Mouse (Mus musculus): Measurements from ENCODE around the gene Pdss2.

- no peak for TF ChIP-seq CTCF (conservative IDR thresholded peaks at IDR 0.05; ENCODE audit: low read length)
- no peak for TF ChIP-seq POU5F1 (IDR thresholded peaks at IDR 0.05; ENCODE audit: borderline replicate concordance, low read length)
These were observed 256.8 kb downstream of the Pdss2 start for GRCm38 (mm10) chr10:43477865-43478681.

All from E14TG2a.4 (cell line).